Mouse (Mus musculus): ENCODE measurements around the gene Gm20388.
"Not testable (repeated sequence)": the region's sequence is repeated elsewhere in the genome, so short reads cannot be mapped to it uniquely, and the experiment has no call there.

The Gm20388 gene

GRCm38 (mm10) chr8:121665329-121665728 is 1754.7 kb downstream of the Gm20388 start:
- no peak for DNase-seq (ENCODE audit: low spot score in 2 of 2)

- DNase-seq (ENCODE audit: low spot score in 2 of 2): not testable (repeated sequence)
Measured at GRCm38 (mm10) chr8:121667936-121668500, 1757.4 kb downstream of the Gm20388 start.

- no peak for DNase-seq (ENCODE audit: low spot score in 2 of 2)
Measured at GRCm38 (mm10) chr8:121668553-121668952, 1757.9 kb downstream of the Gm20388 start.

- DNase-seq (ENCODE audit: low spot score in 2 of 2): no peak
Measured at GRCm38 (mm10) chr8:121669208-121669607, 1758.6 kb downstream of the Gm20388 start.

- no peak for DNase-seq (ENCODE audit: low spot score in 2 of 2)
Measured at GRCm38 (mm10) chr8:121673153-121673552, 1762.5 kb downstream of the Gm20388 start.

- no peak for DNase-seq (ENCODE audit: low spot score in 2 of 2)
Measured at GRCm38 (mm10) chr8:121673917-121674316, 1763.3 kb downstream of the Gm20388 start.

- no peak for DNase-seq (ENCODE audit: low spot score in 2 of 2)
Measured at GRCm38 (mm10) chr8:121674524-121674923, 1763.9 kb downstream of the Gm20388 start.

GRCm38 (mm10) chr8:121675161-121675560 is 1764.5 kb downstream of the Gm20388 start:
- DNase-seq (ENCODE audit: low spot score in 2 of 2): no peak

- DNase-seq (ENCODE audit: low spot score in 2 of 2): no peak
Measured at GRCm38 (mm10) chr8:121675701-121676100, 1765.1 kb downstream of the Gm20388 start.

GRCm38 (mm10) chr8:121678696-121679095 is 1768.1 kb downstream of the Gm20388 start:
- DNase-seq (ENCODE audit: low spot score in 2 of 2): no peak

- no peak for DNase-seq (ENCODE audit: low spot score in 2 of 2)
Measured at GRCm38 (mm10) chr8:121680896-121681295, 1770.3 kb downstream of the Gm20388 start.

GRCm38 (mm10) chr8:121681457-121681856 is 1770.8 kb downstream of the Gm20388 start:
- DNase-seq (ENCODE audit: low spot score in 2 of 2): no peak

GRCm38 (mm10) chr8:121683083-121683832 is 1772.6 kb downstream of the Gm20388 start:
- DNase-seq (ENCODE audit: low spot score in 2 of 2): no peak

GRCm38 (mm10) chr8:121685419-121685818 is 1774.8 kb downstream of the Gm20388 start:
- peak in 1 of 2 experiments; percentile 72 for DNase-seq (ENCODE audit: low spot score in 2 of 2)

- DNase-seq (ENCODE audit: low spot score in 2 of 2): no peak
Measured at GRCm38 (mm10) chr8:121687455-121688161, 1777.0 kb downstream of the Gm20388 start.

- no peak for DNase-seq (ENCODE audit: low spot score in 2 of 2)
Measured at GRCm38 (mm10) chr8:121688496-121688895, 1777.9 kb downstream of the Gm20388 start.

GRCm38 (mm10) chr8:121694453-121694852 is 1783.8 kb downstream of the Gm20388 start:
- peak; percentile 33 to 82 for DNase-seq (ENCODE audit: low spot score in 2 of 2)

GRCm38 (mm10) chr8:121695585-121696184 is 1785.0 kb downstream of the Gm20388 start:
- DNase-seq (ENCODE audit: low spot score in 2 of 2): no peak

GRCm38 (mm10) chr8:121697735-121698614 is 1787.3 kb downstream of the Gm20388 start:
- no peak for DNase-seq (ENCODE audit: low spot score in 2 of 2)

- DNase-seq (ENCODE audit: low spot score in 2 of 2): no peak
Measured at GRCm38 (mm10) chr8:121698615-121699101, 1788.0 kb downstream of the Gm20388 start.

- no peak for DNase-seq (ENCODE audit: low spot score in 2 of 2)
Measured at GRCm38 (mm10) chr8:121699936-121700335, 1789.3 kb downstream of the Gm20388 start.
